Mouse (Mus musculus) central nervous system, embryonic 11.5 days (tissue): ENCODE measurements around the gene Ism2. TPM values are rescaled to one million over a fixed set of nuclear protein-coding genes. Genes with fewer than 3 reads are reported as not detected.

Experiments used
- polyA plus RNA-seq: library from polyadenylated mRNA; depleted of rRNA; stranded (reverse); fragments of >200 nt; gene quantifications from 2 replicates; pipeline ENCODE4 v1.2.3, GENCODE M21; 2012; rRNA removed

The Ism2 gene
- polyA plus RNA-seq: 0.80 and 2.1 TPM in 2 replicates

DNA sequence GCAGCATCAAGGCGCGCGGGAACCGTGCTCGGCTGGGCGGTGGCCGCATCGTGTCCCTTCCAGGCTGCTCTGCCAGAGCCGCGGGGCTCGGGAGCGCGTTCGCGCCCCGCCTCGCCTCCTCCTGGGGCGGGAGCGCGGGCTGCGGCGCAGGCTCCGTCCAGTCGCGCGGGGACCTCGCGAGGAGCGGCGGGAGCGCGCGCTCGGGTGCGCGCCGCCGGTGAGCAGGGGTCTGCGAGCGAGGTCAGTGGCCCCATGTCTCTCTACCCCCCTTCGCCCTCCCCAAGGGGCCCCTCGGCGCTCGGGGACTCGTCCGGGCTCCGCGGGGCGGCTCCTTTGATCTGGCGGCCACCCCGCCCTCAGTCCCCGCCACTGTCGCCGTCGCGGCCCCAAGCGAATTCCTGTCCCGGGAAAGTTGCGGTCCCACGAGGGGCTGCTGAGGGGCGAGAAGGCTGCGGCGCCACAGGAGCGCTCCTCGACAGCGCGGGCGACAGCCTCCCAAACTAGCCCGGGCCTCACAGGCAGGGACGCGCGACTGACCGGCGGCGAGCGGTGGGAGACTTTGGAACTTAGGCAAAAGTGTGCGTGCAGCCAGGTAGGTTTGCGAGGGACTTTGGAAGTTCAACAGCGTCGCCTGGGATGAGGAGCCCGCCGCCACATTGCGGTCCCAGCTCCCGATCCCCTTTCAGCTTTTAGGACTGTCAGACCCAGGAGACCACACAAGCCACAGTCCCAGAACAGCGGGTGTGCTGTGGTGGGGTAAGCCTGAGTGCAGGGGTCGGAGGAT lies at the start of gene Ism2:
Ism2 (minus strand) TSS at position 49 of the 784 bp plus-strand sequence.

DNA sequence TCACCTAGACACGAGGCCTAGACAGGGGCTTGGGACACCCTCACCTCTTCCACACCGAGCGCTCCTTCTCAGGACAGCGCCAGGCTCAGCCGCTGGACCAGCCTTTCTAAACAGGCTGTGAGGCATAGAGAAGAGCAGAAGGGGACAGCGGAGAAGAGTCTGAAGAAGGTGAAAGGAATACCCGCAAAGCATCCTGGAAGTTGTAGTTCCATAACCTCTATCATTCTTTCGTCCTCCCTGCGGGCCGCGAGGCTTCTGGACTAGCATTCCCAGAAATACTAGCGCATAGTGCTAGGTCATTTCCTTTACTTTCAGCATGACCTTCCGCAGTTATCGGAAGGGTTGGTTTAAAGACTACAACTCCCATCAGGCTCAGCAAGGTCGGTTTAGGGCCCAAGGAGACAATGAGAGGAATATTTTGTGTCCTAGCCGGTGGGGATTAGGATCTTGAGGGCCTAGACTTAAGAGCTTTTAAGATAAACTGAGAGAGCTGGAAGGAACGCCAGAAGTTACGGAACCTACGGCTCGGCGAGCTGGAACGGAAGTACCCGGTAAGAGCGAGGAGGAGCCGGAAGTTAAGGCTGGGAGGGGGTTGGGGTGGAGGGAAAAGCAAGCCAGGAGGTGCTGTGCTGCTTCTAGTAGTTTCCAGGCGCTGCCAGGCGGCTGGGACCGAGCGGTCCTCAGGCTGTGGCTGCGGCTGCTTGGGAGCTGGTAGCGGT lies 33.2 kb downstream of the Ism2 start, which contains the start of the genes Vipas39 and Ahsa1:
Vipas39 (minus strand) TSS at position 149 of the 719 bp plus-strand sequence.
Ahsa1 (plus strand) TSS at position 372 of the 719 bp plus-strand sequence.

DNA sequence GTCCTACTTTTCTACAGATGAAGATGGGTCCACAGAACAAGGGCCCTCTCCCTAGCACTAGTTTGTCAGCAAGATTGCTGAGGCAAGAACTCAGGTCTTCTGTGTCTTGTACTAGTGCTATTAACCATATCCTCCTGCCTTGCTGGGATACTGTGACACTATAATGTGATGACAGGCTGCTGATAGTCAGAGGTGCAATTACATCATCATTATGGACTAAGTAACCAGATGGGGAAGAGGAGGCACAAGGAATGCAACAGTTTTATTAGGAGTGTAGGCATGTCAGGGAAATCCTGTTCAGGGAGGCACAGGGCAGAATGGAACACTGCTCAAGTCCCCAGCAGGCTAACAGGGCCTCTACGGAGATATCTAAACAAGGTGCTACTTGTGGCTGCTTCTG lies 60.9 kb downstream of the Ism2 start, which contains the start of gene Noxred1:
Noxred1 (minus strand) TSS at position 101 of the 400 bp plus-strand sequence.

Other genes starting within 250 kb of the Ism2 start
- gene Ngb, start 197.2 kb downstream of the Ism2 start, polyA plus RNA-seq: 0.36 and 0.48 TPM in 2 replicates
- gene Gstz1, start 152.5 kb downstream of the Ism2 start, polyA plus RNA-seq: 47.9 and 60.7 TPM in 2 replicates
- gene Pomt2, start 151.7 kb downstream of the Ism2 start, polyA plus RNA-seq: 10.2 and 15.2 TPM in 2 replicates
- 0.48 and 0.79 TPM in 2 replicates for gene Samd15, start 100.0 kb downstream of the Ism2 start, polyA plus RNA-seq
- 5.9 and 8.2 TPM in 2 replicates for gene Tmed8, start 99.3 kb downstream of the Ism2 start, polyA plus RNA-seq
- 2.6 and 3.1 TPM in 2 replicates for gene Noxred1, start 61.0 kb downstream of the Ism2 start, polyA plus RNA-seq
- gene Vipas39, start 33.4 kb downstream of the Ism2 start, polyA plus RNA-seq: 39.8 and 57.9 TPM in 2 replicates
- gene Ahsa1, start 33.2 kb downstream of the Ism2 start, polyA plus RNA-seq: 212 and 268 TPM in 2 replicates
- 36.3 and 37.8 TPM in 2 replicates for gene Sptlc2, start 88.7 kb upstream of the Ism2 start, polyA plus RNA-seq
- gene Slirp, start 144.2 kb upstream of the Ism2 start, polyA plus RNA-seq: 74.2 and 107 TPM in 2 replicates
- gene Alkbh1, start 144.3 kb upstream of the Ism2 start, polyA plus RNA-seq: 44.1 and 53.0 TPM in 2 replicates
- gene Snw1, start 172.6 kb upstream of the Ism2 start, polyA plus RNA-seq: 67.5 and 104 TPM in 2 replicates
- gene Gm5788, start 195.0 kb upstream of the Ism2 start, polyA plus RNA-seq: not detected in 2 replicates
- not detected in 2 replicates for gene Gm8300, start 214.6 kb upstream of the Ism2 start, polyA plus RNA-seq